Mouse (Mus musculus) kidney, adult 2 months (tissue): Measurements from ENCODE around the gene Fkbp2. TPM values are rescaled to one million over a fixed set of nuclear protein-coding genes. Genes with fewer than 3 reads are reported as not detected.

Experiments
- DNase-seq: peaks from one replicate; pipeline ENCODE4 v3.0.0; 2021
- H3K27ac ChIP-seq: fragments of 200-500 bp; 2 replicates; pipeline ENCODE4 v1.5.1; 2012; ENCODE audit warnings: low read depth, low read length, control low read depth, inconsistent platforms; ENCODE audit not compliant: insufficient read depth
- H3K27me3 ChIP-seq: fragments of 200-500 bp; replicated peaks from 2 replicates; pipeline ENCODE4 v1.6.1; 2012; ENCODE audit warnings: mild to moderate bottlenecking, moderate library complexity, low read length, inconsistent platforms; ENCODE audit not compliant: control insufficient read depth, insufficient read depth
- H3K36me3 ChIP-seq: fragments of 200-500 bp; 2 replicates; pipeline ENCODE4 v1.6.1; 2012; ENCODE audit warnings: mild to moderate bottlenecking, moderate library complexity, low read length, inconsistent platforms; ENCODE audit not compliant: control insufficient read depth, insufficient read depth
- H3K4me1 ChIP-seq: fragments of 200-500 bp; 2 replicates; pipeline ENCODE4 v1.6.1; 2011; ENCODE audit warnings: low read length; ENCODE audit not compliant: control insufficient read depth, insufficient read depth
- H3K4me3 ChIP-seq: fragments of 200-500 bp; 2 replicates; pipeline ENCODE4 v1.5.1; 2011; ENCODE audit warnings: mild to moderate bottlenecking, low read depth, low read length, control low read depth; ENCODE audit not compliant: insufficient read depth
- CTCF ChIP-seq: fragments of 200-500 bp; conservative IDR thresholded peaks from 2 replicates; pipeline ENCODE4 v1.5.1; 2011; ENCODE audit warnings: low read depth, mild to moderate bottlenecking, control low read depth, low read length, moderate library complexity, mixed read lengths; ENCODE audit not compliant: insufficient read depth, insufficient read length
- POLR2A ChIP-seq: fragments of 200-500 bp; IDR thresholded peaks from one replicate; pipeline ENCODE4 v1.6.1; 2011; ENCODE audit warnings: low read depth, low read length, control low read depth
- WGBS: fragments of 180-500 bp; shearing (Covaris S2); methylation state at CpG from one replicate; pipeline ENCODE4 v1.1.7; 2018; 5-methylcytosine and 5-hydroxymethylcytosine counted together
- polyA plus RNA-seq: library from polyadenylated mRNA; depleted of rRNA; stranded (reverse); fragments of >200 nt; gene quantifications from 2 replicates; pipeline ENCODE4 v1.2.3, GENCODE M21; 2012

Fkbp2 gene
- polyA plus RNA-seq, 1 experiment, result 136 TPM

- 78% methylated on average over 4 of the region's 4 CpGs for WGBS
- TF ChIP-seq POLR2A (no peak), CTCF (no peak)
These were observed 1.2 kb upstream of the Fkbp2 start for GRCm38 (mm10) chr19:6981465-6981864.

DNA sequence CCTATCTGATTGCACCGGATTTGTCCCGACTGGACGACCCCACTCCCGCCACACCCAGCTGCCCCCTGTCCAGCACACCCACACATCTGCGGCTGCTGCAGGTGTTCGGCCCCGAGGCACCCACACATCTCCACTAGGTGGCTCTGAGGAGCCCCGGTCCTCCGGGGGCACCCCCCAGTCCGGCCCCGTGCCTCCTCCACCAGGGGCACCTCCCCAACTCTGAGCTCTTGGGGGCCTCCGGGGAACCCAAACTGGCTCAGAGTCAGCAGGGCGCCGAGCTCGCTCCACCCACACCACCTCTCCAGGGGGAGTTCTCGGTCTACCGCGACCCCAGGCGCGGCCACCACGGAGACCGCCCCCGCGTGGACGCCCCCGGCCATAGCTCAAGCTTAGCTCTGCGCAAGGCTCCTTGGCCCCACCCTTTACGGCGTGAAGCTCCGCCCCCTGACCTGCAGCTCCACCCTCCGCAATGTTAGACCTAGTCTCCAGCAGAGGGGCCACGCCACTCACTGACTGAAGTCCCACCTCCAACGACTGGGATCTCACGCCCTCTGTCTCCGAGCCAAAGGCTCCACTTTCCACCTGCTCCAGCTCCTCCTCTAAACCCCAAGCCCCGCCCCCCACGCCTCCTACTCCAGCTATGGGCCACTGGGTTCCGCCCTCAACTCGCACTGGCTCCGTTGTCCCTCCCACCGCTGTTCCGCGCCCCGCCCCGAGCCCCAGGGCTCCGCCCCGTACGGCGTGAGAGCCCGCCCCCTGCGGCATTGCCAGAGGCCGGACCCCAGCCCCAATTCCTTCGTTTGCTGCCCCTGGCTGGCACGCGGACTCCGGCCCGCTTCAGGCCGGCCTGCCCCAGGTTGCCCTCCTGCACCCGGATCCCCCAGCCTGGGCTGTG lies 568 bp downstream of the Fkbp2 start:
- H3K4me3 ChIP-seq, result peak overlapping the region; percentile 71
- TF ChIP-seq POLR2A (no peak), CTCF (peak; percentile 55)

More at GRCm38 (mm10) chr19:6981465-6981864, 1.2 kb upstream of the Fkbp2 start:
- Histone ChIP-seq H3K36me3 (no peaks in the 10 kb centered on the region), H3K27ac (peak overlapping the region; percentile 98; the same call in 1 of the 2 replicates), H3K4me3 (no peak overlapping the region), H3K4me1 (peaks cover 13% of the 10 kb centered on the region; the same call in 1 of the 2 replicates), H3K27me3 (no peaks in the 10 kb centered on the region)
- DNase-seq, result no peak

GRCm38 (mm10) chr19:6979001-6979479 lies 1.3 kb downstream of the Fkbp2 start:
- Histone ChIP-seq H3K27me3 (no peaks in the 10 kb centered on the region), H3K36me3 (no peaks in the 10 kb centered on the region), H3K4me3 (peak overlapping the region; percentile 71), H3K27ac (peak overlapping the region; percentile 12; the same call in 1 of the 2 replicates), H3K4me1 (peaks cover 18% of the 10 kb centered on the region; the same call in 1 of the 2 replicates)
- DNase-seq, result peak; percentile 38
- TF ChIP-seq CTCF (no peak), POLR2A (no peak)
- WGBS, result 15% methylated on average over 11 of the region's 11 CpGs

More for the DNA sequence above, 568 bp downstream of the Fkbp2 start:
- peak overlapping the region; percentile 87 for H3K27ac ChIP-seq
- H3K4me1 ChIP-seq, result peaks cover 18% of the 10 kb centered on the region; the same call in 1 of the 2 replicates
- DNase-seq, result peak; percentile 100
- no peaks in the 10 kb centered on the region for H3K36me3 ChIP-seq
- WGBS, result under 1% methylated on average over 59 of the region's 59 CpGs
- no peaks in the 10 kb centered on the region for H3K27me3 ChIP-seq

DNA sequence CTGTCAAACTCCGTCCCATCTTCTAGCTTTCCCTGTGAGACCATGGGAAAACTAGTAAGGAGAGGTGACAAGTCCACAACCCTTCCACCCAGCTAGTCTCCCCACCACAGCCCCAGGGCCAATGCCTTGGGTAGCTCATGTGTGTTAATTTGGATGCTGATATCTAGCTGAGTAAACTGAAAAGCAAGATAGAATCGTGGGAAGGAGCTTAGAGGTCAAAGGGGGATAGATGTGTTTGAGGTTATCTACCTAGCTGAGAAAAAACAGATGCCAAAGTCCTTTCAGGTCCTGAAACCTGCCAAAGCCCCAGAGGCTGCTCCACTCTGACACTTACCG lies 1.7 kb downstream of the Fkbp2 start:
- Histone ChIP-seq H3K27me3 (no peaks in the 10 kb centered on the region), H3K36me3 (no peaks in the 10 kb centered on the region), H3K4me1 (peaks cover 18% of the 10 kb centered on the region; the same call in 1 of the 2 replicates), H3K4me3 (no peak overlapping the region), H3K27ac (no peak overlapping the region)
- DNase-seq, result no peak
- TF ChIP-seq CTCF, result no peak
- no peak for TF ChIP-seq POLR2A
- 45% methylated on average over 3 of the region's 3 CpGs for WGBS

GRCm38 (mm10) chr19:6977759-6978638 lies 2.3 kb downstream of the Fkbp2 start:
- H3K27ac ChIP-seq, result no peak overlapping the region

DNA sequence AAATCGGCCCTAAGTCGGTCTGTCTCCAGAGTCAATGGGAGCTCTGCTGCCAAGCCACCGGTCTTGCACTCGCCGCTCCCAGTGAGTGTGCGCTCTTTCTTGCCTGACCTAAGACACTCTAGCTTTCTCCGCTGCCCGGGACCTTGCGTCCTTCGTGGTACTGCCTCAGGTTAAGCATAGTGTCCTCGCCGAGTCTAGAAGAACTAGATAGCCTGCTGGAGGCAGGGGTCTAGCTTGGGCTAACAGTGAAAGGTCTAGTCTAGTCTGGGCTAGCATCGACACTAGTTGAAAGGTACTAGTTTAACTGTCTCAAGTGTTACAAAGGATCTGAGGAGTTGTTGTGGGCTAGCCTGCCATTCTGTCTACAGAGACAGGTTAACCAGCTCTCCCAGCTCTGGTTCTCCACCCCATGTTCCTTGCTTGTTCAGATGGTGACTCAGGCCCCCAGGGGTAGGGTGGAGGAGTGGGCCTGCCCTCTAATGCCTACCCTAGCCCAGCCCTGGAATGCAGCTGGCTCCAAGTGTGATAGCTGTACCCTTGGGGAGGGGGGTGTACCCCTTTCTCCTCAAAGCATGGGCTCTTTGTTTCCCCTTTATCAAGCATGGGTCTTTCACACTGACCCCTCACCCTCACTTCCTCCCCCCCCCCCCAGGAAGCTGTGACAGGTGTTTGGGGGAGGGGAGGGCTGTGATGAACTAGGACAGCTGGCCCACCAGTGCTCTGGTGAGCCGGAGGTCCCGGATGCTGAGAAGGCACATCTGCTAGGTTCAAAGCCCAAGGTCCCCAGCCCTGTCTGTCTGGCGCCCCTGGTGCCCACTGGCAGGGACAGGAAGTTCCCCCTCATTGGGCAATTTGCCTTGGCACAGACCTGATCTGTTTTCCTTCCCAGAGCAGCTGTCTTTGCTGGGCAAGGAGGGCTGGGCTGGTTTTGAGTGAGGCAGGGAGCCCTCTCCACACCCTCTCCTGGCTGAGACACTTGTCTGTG lies 4.5 kb downstream of the Fkbp2 start, which contains the start of gene Plcb3:
TSS of gene Plcb3 (minus strand) at position 934 of the 985 bp plus-strand sequence.
- 1% methylated on average over 16 of the region's 16 CpGs for WGBS
- peaks cover 15% of the 10 kb centered on the region; the same call in 1 of the 2 replicates for H3K4me1 ChIP-seq
- H3K4me3 ChIP-seq, result peak within 1 kb of the TSS; percentile 84
- DNase-seq, result peak; percentile 54
- peak within 1 kb of the TSS; percentile 77 for H3K27ac ChIP-seq
- no peaks in the 10 kb centered on the region for H3K36me3 ChIP-seq
- TF ChIP-seq POLR2A (no peak), CTCF (0 out of 2 replicates have a peak, but pooled peaks have one; percentile 16)
- no peaks in the 10 kb centered on the region for H3K27me3 ChIP-seq

More at GRCm38 (mm10) chr19:6977759-6978638, 2.3 kb downstream of the Fkbp2 start:
- no peaks in the 10 kb centered on the region for H3K36me3 ChIP-seq
- no peak for TF ChIP-seq POLR2A
- no peak for TF ChIP-seq CTCF
- DNase-seq, result no peak
- H3K4me3 ChIP-seq, result no peak overlapping the region
- no peaks in the 10 kb centered on the region for H3K27me3 ChIP-seq
- 89% methylated on average over 13 of the region's 13 CpGs for WGBS
- peaks cover 18% of the 10 kb centered on the region; the same call in 1 of the 2 replicates for H3K4me1 ChIP-seq
